Mouse (Mus musculus): Measurements from ENCODE around the gene Bcl7c. TPM values are rescaled to one million over a fixed set of nuclear protein-coding genes. Genes with fewer than 3 reads are reported as not detected.
"Not testable (repeated sequence)": the region's sequence is repeated elsewhere in the genome, so short reads cannot be mapped to it uniquely, and the experiment has no call there.

Gene Bcl7c
- polyA plus RNA-seq, 1 experiment from 2014 or later: 26.9 TPM

DNA sequence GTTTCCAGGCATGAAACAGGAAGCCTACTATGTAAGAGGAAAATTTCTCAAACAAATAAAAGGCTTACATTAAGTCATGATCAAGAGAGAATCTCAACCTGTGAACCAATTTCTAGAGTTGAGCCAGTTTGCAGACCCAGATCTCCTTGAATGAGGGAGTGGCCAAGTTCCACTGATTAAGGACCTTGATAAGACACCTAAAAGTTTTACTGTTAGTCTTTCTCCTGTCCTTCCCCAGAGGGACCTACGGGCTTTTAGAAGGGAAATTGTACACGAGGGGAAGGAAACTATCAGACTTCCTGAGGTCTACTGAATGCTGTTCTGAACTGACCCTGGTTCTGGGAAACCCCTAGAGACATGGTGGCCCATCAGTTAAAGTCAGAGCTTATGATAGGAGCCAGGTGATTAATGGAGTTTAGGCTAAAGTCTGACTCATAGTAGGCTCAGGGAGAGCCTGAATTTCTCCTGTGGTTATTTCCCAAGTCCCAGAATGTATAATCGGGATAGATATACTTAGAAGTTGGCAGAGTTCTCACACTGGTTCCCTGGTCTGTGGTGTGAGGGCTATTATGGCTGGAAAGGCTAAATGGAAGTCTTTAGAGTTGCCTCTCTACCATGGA is 7.9 kb downstream of the Bcl7c start:
- H3K4me1 ChIP-seq (replicated peaks): peaks cover 33% of the 10 kb centered on the region
- no peak overlapping the region for H3K27ac ChIP-seq
- no peaks in the 10 kb centered on the region for H3K9me3 ChIP-seq (replicated peaks)
- no peak overlapping the region for H3K4me2 ChIP-seq
- WGBS (ENCODE audit: insufficient replicate concordance): 40% methylated on average over 3 of the region's 3 CpGs
- peaks cover 23% of the 10 kb centered on the region for H3K36me3 ChIP-seq
- H3K9ac ChIP-seq: no peak overlapping the region
- no peak for ATAC-seq (ENCODE audit: low read depth)
- H3K4me3 ChIP-seq (replicated peaks): no peak overlapping the region
- no peaks in the 10 kb centered on the region for H3K27me3 ChIP-seq
- no peak for DNase-seq

GRCm38 (mm10) chr7:127698986-127699385 is 9.7 kb downstream of the Bcl7c start:
- DNase-seq: no peak
- no peaks in the 10 kb centered on the region for H3K9me3 ChIP-seq (replicated peaks)
- H3K36me3 ChIP-seq: peaks cover 10% of the 10 kb centered on the region; the same call in 1 of the 2 replicates
- H3K27me3 ChIP-seq: no peaks in the 10 kb centered on the region
- no peak overlapping the region for H3K4me2 ChIP-seq
- no peak for ATAC-seq (ENCODE audit: low read depth)
- H3K27ac ChIP-seq: no peak overlapping the region
- peaks cover 26% of the 10 kb centered on the region for H3K4me1 ChIP-seq (replicated peaks)
- H3K9ac ChIP-seq: no peak overlapping the region
- WGBS (ENCODE audit: insufficient replicate concordance): 63% methylated on average over 6 of the region's 6 CpGs
- H3K4me3 ChIP-seq (replicated peaks): no peak overlapping the region

DNA sequence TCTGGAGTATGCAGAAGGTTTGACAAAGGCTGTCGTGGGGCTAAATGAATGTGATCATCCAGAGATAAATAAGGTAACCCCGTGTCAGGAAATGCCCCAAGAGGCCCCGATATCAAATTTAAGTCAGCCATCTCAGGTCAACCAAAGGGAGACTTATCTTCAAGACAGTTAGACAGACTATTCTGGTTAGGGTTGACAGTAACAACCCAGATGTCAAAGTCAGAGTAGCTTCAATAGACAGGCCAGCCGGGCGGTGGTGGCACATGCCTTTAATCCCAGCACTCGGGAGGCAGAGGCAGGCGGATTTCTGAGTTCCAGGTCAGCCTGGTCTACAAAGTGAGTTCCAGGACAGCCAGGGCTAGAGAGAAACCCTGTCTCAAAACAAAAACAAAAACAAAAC is 15.0 kb downstream of the Bcl7c start:
- H3K4me2 ChIP-seq; H3K4me3 ChIP-seq (replicated peaks); DNase-seq; H3K27ac ChIP-seq; H3K27me3 ChIP-seq; H3K9me3 ChIP-seq (replicated peaks); H3K36me3 ChIP-seq; H3K9ac ChIP-seq: not testable (repeated sequence)
- 39% methylated on average over 7 of the region's 7 CpGs for WGBS (ENCODE audit: insufficient replicate concordance)
- peak; percentile 50; the same call in 1 of the 2 replicates for ATAC-seq (ENCODE audit: low read depth)
- peaks cover 14% of the 10 kb centered on the region for H3K4me1 ChIP-seq (replicated peaks)

DNA sequence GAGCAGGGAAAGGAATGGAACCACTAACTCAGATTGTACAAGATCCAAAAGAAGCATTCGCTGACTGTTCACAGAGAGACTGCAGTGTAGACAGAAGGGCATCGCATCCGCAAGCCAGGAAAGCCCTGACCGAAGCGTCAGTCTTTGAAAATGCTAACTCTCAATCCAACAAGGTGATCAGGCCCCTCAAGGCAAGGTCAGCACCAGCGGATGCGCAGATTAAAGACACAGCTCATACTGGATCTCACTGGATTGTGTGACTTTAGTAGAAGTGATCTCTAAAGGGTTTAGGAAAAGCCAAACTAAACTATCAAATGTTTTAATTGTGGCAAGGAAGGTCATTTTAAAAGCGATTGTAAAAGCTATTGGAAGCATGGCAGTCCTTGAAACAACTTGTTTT is 15.4 kb downstream of the Bcl7c start:
- H3K27ac ChIP-seq: no peak overlapping the region
- H3K9me3 ChIP-seq (replicated peaks): no peaks in the 10 kb centered on the region
- ATAC-seq (ENCODE audit: low read depth) (no peak), DNase-seq (no peak)
- no peak overlapping the region for H3K9ac ChIP-seq
- no peaks in the 10 kb centered on the region for H3K36me3 ChIP-seq
- no peaks in the 10 kb centered on the region for H3K27me3 ChIP-seq
- WGBS (ENCODE audit: insufficient replicate concordance): 87% methylated on average over 8 of the region's 8 CpGs
- no peak overlapping the region for H3K4me3 ChIP-seq (replicated peaks)
- H3K4me2 ChIP-seq: no peak overlapping the region
- peaks cover 14% of the 10 kb centered on the region for H3K4me1 ChIP-seq (replicated peaks)

- ATAC-seq (ENCODE audit: low read depth): 0 out of 2 replicates have a peak, but pooled peaks have one; percentile 34
- WGBS (ENCODE audit: insufficient replicate concordance): 26% methylated on average over 15 of the region's 15 CpGs
- Histone ChIP-seq H3K27ac (peak overlapping the region; percentile 34; the same call in 1 of the 2 replicates), H3K9me3 (replicated peaks) (no peaks in the 10 kb centered on the region), H3K4me3 (replicated peaks) (peak overlapping the region; percentile 21; the same call in 1 of the 2 replicates), H3K36me3 (no peaks in the 10 kb centered on the region), H3K4me1 (replicated peaks) (peaks cover 23% of the 10 kb centered on the region), H3K9ac (peak overlapping the region; percentile 49), H3K27me3 (no peaks in the 10 kb centered on the region), H3K4me2 (peak overlapping the region; percentile 54)
- DNase-seq: no peak
Measured at GRCm38 (mm10) chr7:127691221-127691989, 17.3 kb downstream of the Bcl7c start.

DNA sequence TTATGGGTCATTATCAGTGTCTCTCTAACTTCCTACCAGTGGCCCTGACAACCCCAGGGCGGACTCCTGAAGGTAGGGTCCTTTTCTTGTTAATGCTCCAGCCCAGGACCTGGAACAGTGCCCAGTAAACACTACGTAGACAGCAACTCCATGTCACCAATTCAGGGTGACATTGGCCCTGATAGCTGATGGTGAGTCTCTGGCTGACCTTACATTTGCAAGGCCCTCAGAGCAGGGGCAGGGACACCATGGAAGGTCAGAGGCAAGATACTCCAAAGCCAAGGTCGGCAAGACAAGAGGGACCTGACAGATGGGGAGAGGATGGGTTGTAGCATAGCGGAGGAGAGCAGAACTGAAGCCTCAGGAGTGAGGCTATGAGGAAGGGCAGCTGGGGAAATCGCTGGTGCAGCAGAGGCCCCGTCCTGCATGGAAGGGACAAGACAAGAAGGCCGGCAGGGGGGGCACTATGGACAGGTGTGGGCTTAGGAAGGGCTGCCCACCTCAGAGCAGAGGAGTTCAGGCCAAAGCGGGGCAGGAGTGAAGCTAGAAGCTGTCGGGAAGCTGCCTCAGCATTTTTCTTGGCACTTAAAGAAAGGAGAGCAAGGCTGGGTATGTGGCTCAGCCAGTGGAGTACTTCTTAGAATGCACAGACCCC is 19.0 kb downstream of the Bcl7c start:
- no peaks in the 10 kb centered on the region for H3K9me3 ChIP-seq (replicated peaks)
- H3K36me3 ChIP-seq: no peaks in the 10 kb centered on the region
- no peak for ATAC-seq (ENCODE audit: low read depth)
- no peak overlapping the region for H3K4me3 ChIP-seq (replicated peaks)
- H3K27ac ChIP-seq: no peak overlapping the region
- WGBS (ENCODE audit: insufficient replicate concordance): 67% methylated on average over 9 of the region's 9 CpGs
- H3K27me3 ChIP-seq: no peaks in the 10 kb centered on the region
- no peak for DNase-seq
- no peak overlapping the region for H3K4me2 ChIP-seq
- peaks cover 40% of the 10 kb centered on the region for H3K4me1 ChIP-seq (replicated peaks)
- no peak overlapping the region for H3K9ac ChIP-seq

DNA sequence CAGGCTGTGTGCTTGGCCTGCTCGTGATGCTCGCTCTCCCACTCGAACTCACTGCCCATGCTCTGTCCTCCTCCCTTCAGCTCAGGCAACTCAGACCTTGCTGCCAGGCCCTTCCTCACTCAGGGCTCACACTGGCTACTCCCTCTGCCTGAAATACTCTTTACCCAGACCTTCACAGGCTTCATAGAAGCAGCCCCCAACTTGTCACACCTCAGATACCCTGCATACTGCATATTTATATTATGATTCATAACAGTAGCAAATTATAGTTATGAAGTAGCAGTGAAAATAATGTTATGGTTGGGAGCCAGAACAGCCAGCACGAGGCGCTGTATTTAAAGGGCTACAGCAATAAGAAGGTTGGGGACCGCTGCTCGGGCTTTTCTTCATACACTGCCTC is 19.8 kb downstream of the Bcl7c start:
- 81% methylated on average over 7 of the region's 7 CpGs for WGBS (ENCODE audit: insufficient replicate concordance)
- Histone ChIP-seq H3K4me1 (replicated peaks) (peaks cover 45% of the 10 kb centered on the region), H3K27ac (no peak overlapping the region)

DNA sequence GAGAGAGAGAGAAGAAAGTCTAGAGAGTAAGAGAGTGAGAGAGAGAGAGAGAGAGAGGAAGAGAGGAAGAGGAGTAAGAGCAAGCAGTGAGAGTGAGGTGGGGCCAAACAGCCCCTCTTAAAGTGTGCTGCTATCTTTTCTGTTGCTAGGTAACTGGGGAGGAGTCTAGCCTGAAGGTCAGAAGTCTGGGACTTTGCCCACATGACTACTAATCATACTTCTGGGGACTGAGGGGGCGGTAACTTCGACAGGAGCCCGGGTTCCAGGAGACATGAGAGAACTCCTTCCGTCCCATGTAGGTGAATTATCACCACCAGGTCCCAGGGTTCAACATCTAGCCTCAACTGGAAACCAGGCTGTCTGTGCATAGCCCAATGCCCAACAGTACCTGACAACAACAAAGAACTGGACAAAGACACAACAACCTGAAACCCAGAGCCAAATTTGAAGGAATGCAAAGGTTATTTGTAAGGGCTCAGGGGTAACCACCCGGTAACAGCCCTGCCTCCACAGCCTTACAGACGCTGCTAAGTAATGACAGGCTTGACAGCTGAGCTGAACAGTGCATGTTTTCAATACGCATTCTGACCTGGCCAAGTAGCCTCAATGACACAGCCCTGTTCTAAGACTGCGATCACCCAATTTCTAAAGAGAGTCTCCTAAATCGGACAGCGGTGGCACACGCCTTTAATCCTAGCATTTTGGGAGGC is 21.8 kb downstream of the Bcl7c start:
- DNase-seq (no peak), ATAC-seq (ENCODE audit: low read depth) (peak; percentile 59; the same call in 1 of the 2 replicates)
- Histone ChIP-seq H3K27ac (no peak overlapping the region), H3K27me3 (no peaks in the 10 kb centered on the region), H3K9ac (no peak overlapping the region), H3K4me2 (no peak overlapping the region), H3K36me3 (no peaks in the 10 kb centered on the region), H3K4me1 (replicated peaks) (peaks cover 52% of the 10 kb centered on the region), H3K4me3 (replicated peaks) (no peak overlapping the region), H3K9me3 (replicated peaks) (no peaks in the 10 kb centered on the region)
- 63% methylated on average over 11 of the region's 11 CpGs for WGBS (ENCODE audit: insufficient replicate concordance)

More for the DNA sequence above, 19.8 kb downstream of the Bcl7c start:
- no peak overlapping the region for H3K9ac ChIP-seq
- no peak for ATAC-seq (ENCODE audit: low read depth)
- H3K9me3 ChIP-seq (replicated peaks): no peaks in the 10 kb centered on the region
- H3K4me2 ChIP-seq: no peak overlapping the region
- H3K27me3 ChIP-seq: no peaks in the 10 kb centered on the region
- no peak overlapping the region for H3K4me3 ChIP-seq (replicated peaks)
- no peaks in the 10 kb centered on the region for H3K36me3 ChIP-seq
- no peak for DNase-seq

GRCm38 (mm10) chr7:127685304-127686018 is 23.3 kb downstream of the Bcl7c start:
- H3K9me3 ChIP-seq (replicated peaks): no peaks in the 10 kb centered on the region
- H3K9ac ChIP-seq: no peak overlapping the region
- DNase-seq (no peak), ATAC-seq (ENCODE audit: low read depth) (no peak; the same call in 1 of the 2 replicates)
- no peak overlapping the region for H3K4me3 ChIP-seq (replicated peaks)
- H3K27me3 ChIP-seq: no peaks in the 10 kb centered on the region
- no peak overlapping the region for H3K27ac ChIP-seq
- H3K4me1 ChIP-seq (replicated peaks): peaks cover 47% of the 10 kb centered on the region
- WGBS (ENCODE audit: insufficient replicate concordance): 78% methylated on average over 14 of the region's 14 CpGs
- no peak overlapping the region for H3K4me2 ChIP-seq
- no peaks in the 10 kb centered on the region for H3K36me3 ChIP-seq

- Histone ChIP-seq H3K27me3 (no peaks in the 10 kb centered on the region), H3K27ac (peak overlapping the region; percentile 29; the same call in 1 of the 2 replicates), H3K36me3 (no peaks in the 10 kb centered on the region), H3K9ac (no peak overlapping the region), H3K9me3 (replicated peaks) (no peaks in the 10 kb centered on the region), H3K4me2 (no peak overlapping the region), H3K4me3 (replicated peaks) (no peak overlapping the region), H3K4me1 (replicated peaks) (peaks cover 44% of the 10 kb centered on the region)
- ATAC-seq (ENCODE audit: low read depth): no peak
- no peak for DNase-seq
- 59% methylated on average over 8 of the region's 8 CpGs for WGBS (ENCODE audit: insufficient replicate concordance)
Measured at GRCm38 (mm10) chr7:127681888-127682553, 26.7 kb downstream of the Bcl7c start.
